ENCODE assay signal across 7 mouse cellular contexts in the genomic region with DNA sequence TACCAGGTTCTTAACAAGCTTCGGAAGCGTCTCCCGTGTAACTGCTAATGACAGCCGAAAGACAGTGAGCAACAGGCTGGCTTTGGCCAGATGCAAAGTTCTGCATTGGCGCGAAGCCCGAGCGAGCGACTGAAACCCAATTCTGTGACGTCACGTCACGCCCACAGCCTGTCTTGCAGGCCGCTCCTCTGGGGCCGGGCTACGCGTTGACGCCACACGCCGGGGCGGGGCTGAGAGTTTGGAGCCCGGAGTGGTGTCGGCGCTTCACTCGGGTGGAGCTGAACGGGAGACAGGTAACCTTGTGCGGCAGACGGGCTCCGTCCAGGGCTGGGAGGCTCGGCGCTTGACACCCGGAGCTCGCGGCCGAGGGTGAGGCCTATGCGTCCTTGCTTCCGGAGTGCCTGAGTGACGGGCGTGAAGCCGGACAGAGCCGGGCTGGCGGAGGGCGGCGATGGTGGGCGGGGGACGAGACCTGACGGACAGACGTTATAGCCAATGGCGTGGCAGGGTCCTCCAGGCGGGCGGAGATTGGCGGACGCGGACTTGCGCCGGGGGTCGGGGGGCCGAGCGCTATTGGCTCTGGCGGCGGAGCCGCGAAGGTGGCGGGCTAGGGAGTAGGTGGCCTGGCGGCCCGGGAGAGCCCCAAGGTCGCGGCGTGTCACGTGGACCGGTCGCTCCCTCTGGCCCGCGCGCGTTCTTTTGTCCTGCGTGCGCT. TPM values are rescaled to one million over a fixed set of nuclear protein-coding genes. Genes with fewer than 3 reads are reported as not detected.
DNase-seq lines count a peak whose midpoint lies in the region; ATAC-seq and TF ChIP-seq lines count a peak whose summit lies in the region.

Ogdh (plus strand) TSS at position 233 of the 715 bp plus-strand sequence.

- H3K4me3 ChIP-seq in embryonic facial prominence, embryonic 10.5 days = peak within 1 kb of the TSS; percentile 86
- H3K4me3 ChIP-seq in intestine, postnatal 0 days (ENCODE audit: low read depth, low read length) = peak within 1 kb of the TSS; percentile 65
- peak within 1 kb of the TSS; percentile 81 for H3K4me3 ChIP-seq in midbrain, embryonic 12.5 days
- H3K4me3 ChIP-seq in small intestine, adult 2 months (ENCODE audit: low read depth, low read length) = peak within 1 kb of the TSS; percentile 87

- H3K27me3 ChIP-seq in embryonic facial prominence, embryonic 10.5 days (replicated peaks; ENCODE audit: low read depth, poor library complexity, severe bottlenecking) = peaks cover 10% of the 10 kb centered on the region; the same call in 1 of the 2 replicates
- H3K27me3 ChIP-seq in intestine, postnatal 0 days (replicated peaks; ENCODE audit: control insufficient read depth, insufficient read depth, low read length) = no peaks in the 10 kb centered on the region
- H3K27me3 ChIP-seq in midbrain, embryonic 12.5 days = peaks cover 4% of the 10 kb centered on the region; the same call in 1 of the 2 replicates
- no peaks in the 10 kb centered on the region for H3K27me3 ChIP-seq in small intestine, adult 2 months (ENCODE audit: control insufficient read depth, insufficient read depth, low read length)

- H3K27ac ChIP-seq in embryonic facial prominence, embryonic 10.5 days (replicated peaks) = peak within 1 kb of the TSS; percentile 93
- H3K27ac ChIP-seq in intestine, postnatal 0 days (ENCODE audit: low read depth, low read length) = peak within 1 kb of the TSS; percentile 94
- H3K27ac ChIP-seq in midbrain, embryonic 12.5 days (replicated peaks) = peak within 1 kb of the TSS; percentile 82
- peak within 1 kb of the TSS; percentile 97 for H3K27ac ChIP-seq in small intestine, adult 2 months (ENCODE audit: insufficient read depth, low read depth, low read length)

- H3K9me3 ChIP-seq in embryonic facial prominence, embryonic 10.5 days = no peaks in the 10 kb centered on the region
- H3K9me3 ChIP-seq in intestine, postnatal 0 days (ENCODE audit: control insufficient read depth) = no peaks in the 10 kb centered on the region
- H3K9me3 ChIP-seq in midbrain, embryonic 12.5 days = no peaks in the 10 kb centered on the region

- TF ChIP-seq POLR2A in small intestine, adult 2 months (IDR thresholded peaks at IDR 0.05; ENCODE audit: low read depth, low read length) = peak; percentile 83

- H3K36me3 ChIP-seq in embryonic facial prominence, embryonic 10.5 days (replicated peaks) = 0 out of 2 replicates have a peak, but pooled peaks cover under 1% of the 10 kb centered on the region
- no peaks in the 10 kb centered on the region for H3K36me3 ChIP-seq in intestine, postnatal 0 days (ENCODE audit: control insufficient read depth, insufficient read depth)
- no peaks in the 10 kb centered on the region for H3K36me3 ChIP-seq in midbrain, embryonic 12.5 days
- H3K36me3 ChIP-seq in small intestine, adult 2 months (ENCODE audit: control insufficient read depth, insufficient read depth, low read length) = peaks cover 4% of the 10 kb centered on the region

- H3K9ac ChIP-seq in intestine, postnatal 0 days (ENCODE audit: low read depth, low read length) = peak within 1 kb of the TSS; percentile 89
- H3K9ac ChIP-seq in midbrain, embryonic 12.5 days (replicated peaks) = peak within 1 kb of the TSS; percentile 66

- peak; percentile 99 for DNase-seq in adrenal gland, postnatal 10 days
- peak; percentile 98 for DNase-seq in embryonic facial prominence, embryonic 10.5 days (ENCODE audit: low spot score)
- DNase-seq in gonadal fat pad, adult 2 months (ENCODE audit: low read depth) = no peak
- DNase-seq in left cerebral cortex, postnatal 4 days = peak; percentile 99

- intact Hi-C loops in left cerebral cortex, postnatal 4 days (cut with DNase I) = no loop called here

- WGBS in embryonic facial prominence, embryonic 10.5 days = under 1% methylated on average over 77 of the region's 77 CpGs
- under 1% methylated on average over 70 of the region's 77 CpGs for WGBS in intestine, postnatal 0 days
- WGBS in midbrain, embryonic 12.5 days = under 1% methylated on average over 77 of the region's 77 CpGs
- under 1% methylated on average over 77 of the region's 77 CpGs for WGBS in small intestine, adult 2 months

- peaks cover 14% of the 10 kb centered on the region for H3K4me1 ChIP-seq in embryonic facial prominence, embryonic 10.5 days
- H3K4me1 ChIP-seq in intestine, postnatal 0 days (replicated peaks; ENCODE audit: control insufficient read depth, insufficient read depth, low read length) = peaks cover 4% of the 10 kb centered on the region; the same call in 1 of the 2 replicates
- H3K4me1 ChIP-seq in midbrain, embryonic 12.5 days = peaks cover 11% of the 10 kb centered on the region
- H3K4me1 ChIP-seq in small intestine, adult 2 months (ENCODE audit: control insufficient read depth, insufficient read depth, insufficient read length, low read length) = no peaks in the 10 kb centered on the region; the same call in 1 of the 2 replicates

- no peak for TF ChIP-seq CTCF in intestine, postnatal 0 days (IDR thresholded peaks at IDR 0.05; ENCODE audit: low read depth)
- no peak for TF ChIP-seq CTCF in small intestine, adult 2 months (IDR thresholded peaks at IDR 0.05; ENCODE audit: extremely low read depth, insufficient read length, insufficient replicate concordance, low read depth, low read length)

- ATAC-seq in intestine, postnatal 0 days = peak; percentile 93
- peak; percentile 99 for ATAC-seq in midbrain, embryonic 12.5 days (ENCODE audit: low FRiP score, low read depth)

- H3K4me2 ChIP-seq in intestine, postnatal 0 days (replicated peaks; ENCODE audit: low read depth) = peak within 1 kb of the TSS; percentile 69
- peak within 1 kb of the TSS; percentile 89 for H3K4me2 ChIP-seq in midbrain, embryonic 12.5 days (replicated peaks)

RNA-seq across cellular contexts. Expression of gene Ogdh, which starts in this region (rescaled TPM):
- 100 to 1,000 TPM; 854 to 941 TPM for total RNA-seq in adrenal gland, postnatal 10 days (2021)
- polyA plus RNA-seq in embryonic facial prominence, embryonic 10.5 days (2016; fragmentation: Nextera tagmentation; extraction: Ambion mirVana) = 108 and 114 TPM in 2 replicates
- 141 and 207 TPM in 2 replicates for polyA plus RNA-seq in gonadal fat pad, adult 2 months (2012; rRNA removed)
- 141 and 148 TPM in 2 replicates for polyA plus RNA-seq in intestine, postnatal 0 days (2015; fragmentation: Nextera tagmentation; extraction: Ambion mirVana)
- total RNA-seq in left cerebral cortex, postnatal 4 days (2021) = 100 to 1,000 TPM; 146 to 159 TPM
- polyA plus RNA-seq in midbrain, embryonic 12.5 days (2016; fragmentation: Nextera tagmentation; extraction: Ambion mirVana) = 92.4 and 98.3 TPM in 2 replicates
- 164 and 346 TPM in 2 replicates for polyA plus RNA-seq in small intestine, adult 2 months (2012; rRNA removed)

Comparison
In these comparisons a context has a peak if more than half of its experiments do, and no peak if none do; other contexts are left out.
1. RNA of gene Ogdh (total RNA-seq): 854 to 941 TPM in adrenal gland, postnatal 10 days; 146 to 159 TPM in left cerebral cortex, postnatal 4 days; every median in the first group is over 4 times any median in the second.
2. Peak in every context shown above with its lines, with median percentiles within 50 percentile points of each other: H3K27ac ChIP-seq and H3K4me3 ChIP-seq.